Mouse (Mus musculus) small intestine, adult 2 months (tissue): ENCODE measurements around the gene Atg4b.

Experiments used
- CTCF ChIP-seq: fragments of 200-500 bp; IDR thresholded peaks from 2 replicates; pipeline ENCODE4 v1.5.1; 2012; ENCODE audit warnings: low read depth, mild to moderate bottlenecking, control low read depth, inconsistent platforms, low read length, moderate library complexity, mixed read lengths; ENCODE audit not compliant: insufficient replicate concordance, insufficient read length; ENCODE audit errors: extremely low read depth
- POLR2A ChIP-seq: fragments of 200-500 bp; IDR thresholded peaks from 2 replicates; pipeline ENCODE4 v1.6.1; 2012; ENCODE audit warnings: low read depth, mild to moderate bottlenecking, control low read depth, inconsistent platforms, low read length, moderate library complexity

- TF ChIP-seq POLR2A = no peak
- TF ChIP-seq CTCF = no peak
These were observed 8.8 kb downstream of the Atg4b start for GRCm38 (mm10) chr1:93760076-93760475.
